Mouse (Mus musculus) cerebellum, adult 8-10 months (tissue): ENCODE data around the gene Cspg4.

Experiments used
- DNase-seq: peaks from one replicate; pipeline ENCODE4 v3.0.0; 2022

The Cspg4 gene

DNA sequence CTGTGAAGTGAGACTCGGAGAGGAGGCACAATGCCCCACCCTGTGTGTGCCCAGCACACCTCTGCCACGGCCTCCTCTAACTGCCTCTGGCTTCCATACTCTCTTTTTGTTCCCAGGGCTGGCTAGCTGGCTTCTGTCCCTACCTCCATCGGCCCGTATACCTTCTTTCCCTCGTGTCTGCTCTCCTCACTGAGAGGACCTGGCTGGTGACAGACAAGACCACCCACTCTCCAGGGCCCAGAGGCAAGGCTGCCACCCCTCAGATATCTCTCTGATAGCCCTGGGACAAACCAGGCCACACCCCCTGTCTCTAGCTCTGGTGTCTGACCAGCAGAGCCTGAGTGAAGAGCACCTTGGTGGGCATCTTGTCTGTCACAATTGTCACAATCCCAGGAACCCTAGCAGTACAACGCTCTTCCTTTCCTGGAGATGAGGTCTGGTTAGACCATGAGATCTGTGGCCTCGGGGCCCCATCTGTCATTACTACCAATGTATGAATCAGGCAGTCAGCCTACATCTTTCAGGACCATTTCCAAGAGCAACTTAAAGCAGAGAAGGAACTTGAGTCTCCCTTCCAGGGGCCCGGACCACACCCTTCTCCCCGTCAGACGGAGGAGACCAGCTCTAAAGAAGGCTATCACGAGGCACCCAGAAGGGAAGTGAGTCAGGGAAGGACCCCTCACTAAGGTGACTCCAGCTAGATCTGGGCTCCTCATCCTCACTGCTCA, 1.0 kb downstream of the Cspg4 start:
- no peak for DNase-seq

DNA sequence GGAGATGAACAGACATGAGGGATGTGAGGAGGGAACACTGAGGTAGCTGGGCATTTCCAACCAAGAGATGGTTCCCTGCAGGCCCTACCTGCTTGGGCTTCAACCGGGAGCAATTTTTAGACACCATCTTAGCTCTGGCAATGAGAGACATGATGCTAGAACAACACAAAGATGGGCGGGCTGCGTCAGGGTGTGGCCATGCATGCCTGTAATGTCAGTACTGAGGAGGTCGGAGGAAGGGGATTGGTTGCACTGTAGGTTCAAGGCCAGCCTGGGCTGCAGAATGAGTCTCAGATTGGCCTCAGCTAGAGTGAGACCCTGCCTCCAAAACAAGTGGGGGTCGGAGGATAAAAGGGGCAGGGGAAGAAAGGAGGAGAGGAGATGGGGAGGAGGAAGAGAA, 1.6 kb downstream of the Cspg4 start:
- no peak for DNase-seq

DNA sequence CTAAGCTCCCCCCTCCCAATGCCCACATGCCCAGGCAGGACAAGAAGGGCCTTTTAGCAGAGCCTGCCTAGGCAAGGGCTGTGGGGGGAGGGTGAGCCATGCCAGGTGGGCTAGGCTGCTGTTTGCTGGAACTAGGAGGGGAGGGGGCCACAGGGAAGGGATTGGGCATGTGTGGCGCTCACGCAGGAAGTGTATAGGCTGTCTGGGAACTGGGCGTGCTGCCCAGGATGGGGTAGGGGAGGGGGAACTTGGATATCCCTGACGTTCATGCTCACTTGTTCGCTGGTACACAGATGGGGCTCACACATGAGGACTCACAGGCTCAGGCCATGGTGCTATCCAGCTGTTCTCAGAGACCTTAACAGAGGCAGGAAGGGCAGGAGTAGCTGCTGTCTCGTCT, 3.5 kb downstream of the Cspg4 start:
- no peak for DNase-seq

DNA sequence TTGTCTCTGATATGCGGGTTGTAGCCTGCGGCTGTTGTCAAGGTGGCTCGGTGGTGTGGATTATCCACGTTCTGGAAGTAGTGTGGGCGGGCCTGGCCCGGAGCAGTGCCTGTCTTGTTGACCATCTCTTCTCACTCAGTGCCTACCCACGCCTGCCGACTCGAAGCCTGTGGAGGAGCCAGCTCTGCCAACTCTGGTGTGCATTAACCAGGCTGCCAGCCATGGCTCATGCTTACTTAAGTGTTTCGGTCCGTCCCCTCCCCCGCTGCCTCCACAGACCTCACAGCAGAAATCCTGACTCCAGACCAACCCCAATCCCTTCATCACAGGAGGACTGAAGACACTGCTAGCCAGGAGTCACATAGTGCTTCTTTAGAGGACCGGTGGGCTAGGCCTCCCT, 4.7 kb downstream of the Cspg4 start:
- DNase-seq, result no peak

DNA sequence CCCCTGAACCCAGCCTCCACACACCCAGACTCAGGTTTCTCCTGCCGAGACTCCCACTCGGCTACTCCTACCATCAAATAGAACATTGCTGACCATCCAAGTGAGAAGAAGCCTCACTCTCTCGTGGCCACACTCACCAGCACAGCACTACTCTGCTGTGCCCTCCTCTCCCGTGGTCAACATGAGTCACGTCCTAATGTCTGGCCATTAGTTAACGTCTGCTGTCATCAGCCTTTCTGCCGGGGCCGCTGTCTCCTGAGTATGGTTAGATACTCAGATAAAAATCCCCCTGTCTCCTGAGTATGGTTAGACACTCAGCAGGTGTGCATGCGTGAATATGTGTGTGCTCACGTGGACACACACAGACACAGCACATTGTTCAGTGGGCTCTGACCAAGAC, 5.9 kb downstream of the Cspg4 start:
- DNase-seq, result no peak

DNA sequence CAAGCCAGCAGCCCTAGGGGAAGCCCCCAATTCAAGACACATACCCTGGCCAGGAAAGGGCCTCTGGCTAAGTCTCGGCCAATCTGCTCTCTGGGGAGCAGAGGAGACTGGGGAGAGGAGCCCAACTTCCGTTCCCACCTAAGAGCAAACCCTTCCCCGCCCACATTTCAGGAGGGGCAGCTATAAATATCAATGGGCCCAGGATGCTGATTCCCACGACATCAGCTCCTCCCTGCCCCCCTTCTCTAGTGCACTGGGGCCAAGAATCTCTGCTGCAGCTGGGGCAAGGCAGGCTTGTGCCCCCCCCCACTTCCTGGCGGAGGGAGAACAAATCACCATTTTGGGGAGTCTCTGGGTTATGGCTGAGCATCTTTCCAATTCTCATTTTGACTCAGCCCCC, 6.4 kb downstream of the Cspg4 start:
- DNase-seq, result no peak

DNA sequence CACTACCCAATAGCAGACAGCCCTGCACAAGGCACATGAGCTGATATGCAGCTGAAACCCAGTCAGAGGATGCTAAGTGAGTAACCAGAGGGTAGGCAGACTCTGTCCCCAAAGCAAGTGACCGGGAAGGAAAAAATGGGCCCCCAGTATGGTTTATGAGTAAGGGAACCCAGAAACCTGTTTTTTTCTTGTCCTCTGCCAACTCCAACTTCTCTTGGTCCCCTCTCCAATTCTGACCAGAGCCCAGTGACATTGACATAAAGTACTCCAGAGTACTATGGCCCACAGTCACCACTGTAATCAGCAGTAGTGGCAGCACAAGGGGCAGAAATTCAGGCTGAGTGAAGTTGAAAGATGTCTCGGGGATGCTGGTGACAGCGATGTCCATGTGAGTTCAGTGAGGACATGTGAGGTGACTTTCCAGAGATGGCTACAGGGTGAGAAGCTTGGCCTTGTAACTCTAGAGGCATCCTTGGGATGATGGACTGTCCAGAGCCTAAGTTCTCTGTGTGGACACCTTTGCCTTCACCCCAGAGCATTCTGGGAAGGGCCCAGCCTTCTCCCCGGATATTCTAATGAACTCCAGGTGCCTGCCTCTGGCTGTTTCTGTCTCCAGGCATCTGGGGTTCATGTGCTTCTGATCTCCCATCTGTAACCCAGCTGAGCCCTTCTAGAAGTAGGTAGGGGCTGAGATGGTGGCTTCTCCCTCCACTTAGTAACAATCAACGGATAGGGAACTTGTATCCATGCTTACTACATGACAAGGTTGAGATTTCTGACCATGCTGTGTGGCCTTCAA, 7.5 kb downstream of the Cspg4 start:
- DNase-seq, result no peak

DNA sequence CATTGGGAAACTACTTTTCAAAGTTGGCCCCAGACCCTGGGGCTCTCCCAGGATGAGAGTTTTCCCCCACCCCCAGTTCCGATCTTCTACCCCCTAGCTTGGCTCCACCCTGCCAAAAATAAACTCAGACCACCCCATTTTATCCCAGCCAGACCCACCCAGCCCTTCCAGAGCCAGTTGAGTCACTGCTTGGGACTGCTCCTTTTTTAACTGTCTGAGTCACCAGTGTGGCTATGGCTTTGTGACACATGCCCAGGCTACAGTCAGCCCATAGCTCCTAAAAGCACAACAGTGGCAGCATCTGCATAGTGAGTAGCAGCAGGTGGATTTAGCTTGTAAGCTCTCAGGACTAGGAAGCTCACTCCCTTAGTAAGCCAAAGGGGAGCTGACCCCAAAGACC, 8.3 kb downstream of the Cspg4 start:
- DNase-seq, result no peak

DNA sequence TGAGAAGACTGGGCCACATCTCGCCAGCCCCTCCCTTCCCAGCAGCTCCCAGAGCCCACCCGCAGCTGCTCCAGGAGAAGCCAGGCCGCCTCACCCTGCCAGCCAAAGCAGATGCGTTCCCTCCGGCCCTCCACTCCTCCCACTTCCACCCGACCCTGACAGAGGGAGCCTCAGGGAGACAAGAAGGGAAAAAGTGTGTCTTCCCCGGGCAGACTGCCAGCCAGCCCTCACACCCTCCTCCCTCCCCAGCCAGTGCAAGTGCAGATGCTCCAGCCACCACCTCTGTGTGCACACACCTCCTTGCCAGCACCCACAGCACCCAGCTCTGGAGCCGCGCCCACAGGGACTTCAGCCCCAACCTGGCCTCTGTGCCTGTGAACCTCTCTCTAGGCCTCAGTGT, 12.0 kb downstream of the Cspg4 start:
- DNase-seq, result no peak

DNA sequence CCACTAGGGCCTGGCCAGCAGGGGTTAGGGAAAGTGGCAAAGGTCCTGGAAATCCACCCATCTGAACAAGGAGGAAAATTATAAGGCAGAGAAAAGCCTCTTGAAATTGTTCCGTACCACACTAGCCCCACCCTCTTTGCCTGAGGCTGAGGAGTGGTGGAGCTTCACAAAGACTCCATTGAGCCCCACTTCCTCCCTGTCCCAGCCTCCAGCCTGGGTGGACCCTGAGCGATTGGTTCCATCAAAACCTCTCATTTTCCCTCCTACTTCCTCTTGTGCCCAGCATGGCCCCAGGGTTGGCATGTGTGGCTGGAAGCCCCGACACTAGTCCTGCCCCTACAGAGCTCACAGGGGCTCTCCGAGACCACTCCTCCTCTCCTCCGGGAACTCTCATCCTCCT, 12.5 kb downstream of the Cspg4 start:
- no peak for DNase-seq

DNA sequence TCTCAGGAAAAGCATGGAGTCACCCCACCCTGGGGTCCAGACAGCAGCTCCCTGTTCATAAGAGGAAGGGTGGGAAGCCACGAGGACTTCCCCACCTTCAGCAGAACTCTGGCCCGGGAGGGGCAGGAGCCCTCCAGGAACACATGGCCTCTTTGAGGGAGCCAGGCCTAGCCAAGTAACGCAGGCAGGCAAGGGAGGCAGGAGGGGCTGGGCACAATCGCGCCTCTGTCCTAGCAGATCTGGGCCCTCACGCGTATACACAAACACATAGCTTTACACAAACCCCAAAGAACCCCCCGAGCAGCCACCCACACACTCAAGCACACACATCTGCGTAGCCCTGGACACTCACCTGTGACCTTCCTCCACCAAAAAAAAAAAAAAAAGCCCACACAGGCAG, 16.0 kb downstream of the Cspg4 start:
- DNase-seq, result no peak

DNA sequence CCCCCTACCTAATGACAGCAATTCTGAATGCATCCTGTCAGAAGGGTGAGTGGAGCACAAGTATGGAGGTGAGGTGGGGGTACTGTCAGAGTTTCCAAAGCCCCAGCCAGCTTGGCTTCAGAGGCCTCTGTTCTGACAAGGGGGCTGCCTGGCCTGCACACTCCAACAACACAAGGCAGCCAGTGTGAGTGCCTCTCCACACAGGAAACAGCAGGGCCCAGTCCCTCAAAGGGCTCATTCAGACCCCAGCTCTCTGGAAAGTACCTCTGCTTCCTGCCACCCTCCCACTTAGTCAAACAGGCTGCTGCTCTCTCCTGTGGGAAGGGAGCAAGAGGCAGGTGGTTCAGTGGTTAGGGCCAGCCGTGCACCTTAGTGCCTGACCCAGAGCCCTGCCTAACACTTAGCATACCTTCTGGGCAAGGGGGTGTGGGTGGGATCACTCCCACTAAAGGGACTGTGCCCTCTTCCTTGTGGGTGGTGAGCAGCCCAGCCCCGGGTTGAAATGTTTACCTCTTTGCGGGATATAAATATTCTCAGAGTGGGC, 16.8 kb downstream of the Cspg4 start:
- no peak for DNase-seq

DNA sequence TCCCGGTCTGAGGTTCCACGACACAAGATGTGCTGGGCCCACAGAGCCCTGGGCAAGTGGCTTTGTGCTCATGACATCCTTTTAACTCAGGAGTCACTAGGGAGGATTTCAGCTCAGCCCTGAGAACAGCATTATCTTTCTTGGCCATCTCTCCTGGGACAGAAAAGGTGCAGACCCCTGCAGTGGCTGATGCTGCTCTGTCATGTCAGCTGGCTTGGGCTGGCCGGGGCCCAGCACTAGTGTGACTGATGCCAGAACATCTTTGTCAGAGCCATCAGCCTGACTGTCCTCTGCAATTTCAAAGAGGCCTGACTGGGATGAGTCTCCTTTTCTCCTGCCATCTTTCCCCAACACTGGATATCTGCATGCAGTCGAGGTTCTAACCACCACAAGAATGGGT, 17.4 kb downstream of the Cspg4 start:
- DNase-seq, result no peak

DNA sequence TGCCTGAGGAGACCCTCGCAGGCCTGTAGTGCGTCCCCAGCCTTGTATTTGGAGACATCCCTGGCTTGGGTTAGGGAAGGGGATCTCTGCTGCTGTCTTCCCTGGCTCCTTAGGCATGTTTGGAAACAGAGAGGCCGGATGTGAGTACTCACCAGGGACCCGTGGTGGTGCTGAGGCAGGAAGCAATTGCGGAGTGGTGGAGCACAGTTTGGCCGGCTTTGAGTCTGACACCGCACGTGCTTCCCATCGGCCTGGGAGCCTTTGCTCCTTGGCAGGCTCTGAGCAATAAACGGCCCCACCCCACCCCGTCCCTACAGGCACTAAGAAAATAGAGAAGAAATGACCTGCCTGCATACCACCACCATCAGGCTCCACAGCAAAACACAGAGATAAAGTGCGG, 18.0 kb downstream of the Cspg4 start:
- no peak for DNase-seq

DNA sequence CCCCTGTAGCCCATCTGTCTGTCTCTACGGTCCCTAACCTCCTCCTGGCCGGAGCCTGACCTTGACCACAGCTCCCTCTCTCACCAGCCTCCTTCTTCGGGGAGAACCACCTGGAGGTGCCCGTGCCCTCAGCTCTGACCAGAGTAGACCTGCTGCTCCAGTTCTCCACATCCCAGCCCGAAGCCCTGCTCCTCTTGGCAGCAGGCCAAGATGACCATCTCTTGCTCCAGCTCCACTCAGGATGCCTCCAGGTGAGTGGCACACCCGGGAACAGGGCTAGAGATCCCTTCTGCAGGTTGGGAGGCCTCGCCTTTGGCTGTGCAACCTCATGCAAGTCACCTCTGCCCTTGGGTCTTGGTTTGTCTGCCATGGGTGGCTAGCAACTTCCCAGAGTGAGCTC, 18.6 kb downstream of the Cspg4 start:
- no peak for DNase-seq

DNA sequence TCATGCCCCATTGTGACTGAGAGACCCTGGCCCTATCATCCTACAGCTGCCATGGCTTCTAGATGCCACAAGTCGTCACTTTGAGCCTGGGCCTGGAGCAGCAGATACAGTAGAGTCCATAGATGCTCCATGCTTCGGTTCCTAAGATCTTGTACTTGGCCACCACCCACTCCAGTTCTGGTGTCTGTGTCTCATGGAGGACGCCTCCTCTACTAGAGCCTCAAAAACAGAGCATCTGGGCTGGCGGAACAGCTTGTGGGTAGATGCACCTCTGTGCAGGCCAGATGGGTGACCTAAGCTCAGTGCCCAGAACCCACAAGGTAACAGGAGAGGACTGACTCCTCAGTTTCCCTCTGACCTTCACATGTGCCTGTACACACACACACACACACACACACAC, 19.5 kb downstream of the Cspg4 start:
- DNase-seq, result no peak

DNA sequence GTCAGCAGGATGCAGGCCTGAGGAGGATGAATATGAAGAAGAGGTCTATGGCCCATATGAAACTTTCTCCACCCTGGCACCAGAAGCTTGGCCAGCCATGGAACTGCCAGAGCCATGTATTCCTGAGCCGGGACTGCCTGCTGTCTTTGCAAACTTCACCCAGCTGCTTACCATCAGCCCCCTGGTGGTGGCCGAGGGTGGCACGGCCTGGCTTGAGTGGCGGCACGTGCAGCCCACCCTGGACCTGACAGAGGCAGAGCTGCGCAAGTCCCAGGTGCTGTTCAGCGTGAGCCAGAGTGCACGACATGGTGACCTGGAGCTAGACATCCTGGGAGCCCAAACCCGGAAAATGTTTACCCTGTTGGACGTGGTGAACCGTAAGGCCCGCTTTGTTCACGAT, 21.3 kb downstream of the Cspg4 start:
- DNase-seq, result no peak

DNA sequence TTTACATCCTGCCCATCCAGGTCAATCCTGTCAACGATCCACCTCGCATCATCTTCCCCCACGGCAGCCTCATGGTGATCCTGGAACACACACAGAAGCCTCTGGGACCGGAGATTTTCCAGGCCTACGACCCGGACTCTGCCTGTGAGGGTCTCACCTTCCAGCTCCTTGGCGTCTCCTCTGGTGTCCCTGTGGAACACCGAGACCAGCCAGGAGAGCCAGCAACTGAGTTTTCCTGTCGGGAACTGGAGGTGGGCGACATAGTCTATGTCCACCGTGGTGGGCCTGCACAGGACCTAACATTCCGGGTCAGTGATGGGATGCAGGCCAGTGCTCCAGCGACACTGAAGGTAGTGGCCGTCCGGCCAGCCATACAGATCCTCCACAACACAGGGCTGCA, 21.8 kb downstream of the Cspg4 start:
- DNase-seq, result no peak

DNA sequence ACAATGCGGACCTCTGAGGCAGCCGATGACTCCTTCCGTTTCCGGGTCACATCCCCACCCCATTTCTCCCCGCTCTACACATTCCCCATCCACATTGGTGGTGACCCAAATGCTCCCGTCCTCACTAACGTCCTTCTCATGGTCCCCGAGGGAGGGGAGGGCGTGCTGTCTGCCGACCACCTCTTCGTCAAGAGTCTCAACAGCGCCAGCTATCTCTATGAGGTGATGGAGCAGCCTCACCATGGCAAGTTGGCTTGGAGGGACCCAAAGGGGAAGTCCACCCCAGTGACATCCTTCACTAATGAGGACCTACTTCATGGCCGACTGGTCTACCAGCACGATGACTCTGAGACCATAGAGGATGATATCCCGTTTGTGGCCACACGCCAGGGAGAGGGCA, 22.7 kb downstream of the Cspg4 start:
- no peak for DNase-seq

DNA sequence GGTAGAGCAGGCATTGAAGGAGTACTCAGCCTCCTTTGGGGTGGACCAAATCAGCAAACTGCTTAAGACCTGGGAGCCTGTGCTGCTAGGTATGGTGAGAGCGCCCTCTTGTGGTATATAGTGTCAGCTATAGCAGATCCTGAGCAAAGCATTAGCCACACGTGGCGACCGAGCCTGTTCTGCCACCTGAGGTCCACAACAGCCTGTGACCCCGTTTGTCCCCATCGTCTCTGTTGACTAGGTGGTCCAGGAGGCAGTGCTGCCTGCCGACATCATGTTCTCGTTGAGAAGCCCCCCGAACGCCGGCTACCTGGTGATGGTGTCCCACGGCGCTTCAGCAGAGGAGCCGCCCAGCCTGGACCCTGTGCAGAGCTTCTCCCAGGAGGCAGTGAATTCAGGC, 25.0 kb downstream of the Cspg4 start:
- DNase-seq, result peak; percentile 72

DNA sequence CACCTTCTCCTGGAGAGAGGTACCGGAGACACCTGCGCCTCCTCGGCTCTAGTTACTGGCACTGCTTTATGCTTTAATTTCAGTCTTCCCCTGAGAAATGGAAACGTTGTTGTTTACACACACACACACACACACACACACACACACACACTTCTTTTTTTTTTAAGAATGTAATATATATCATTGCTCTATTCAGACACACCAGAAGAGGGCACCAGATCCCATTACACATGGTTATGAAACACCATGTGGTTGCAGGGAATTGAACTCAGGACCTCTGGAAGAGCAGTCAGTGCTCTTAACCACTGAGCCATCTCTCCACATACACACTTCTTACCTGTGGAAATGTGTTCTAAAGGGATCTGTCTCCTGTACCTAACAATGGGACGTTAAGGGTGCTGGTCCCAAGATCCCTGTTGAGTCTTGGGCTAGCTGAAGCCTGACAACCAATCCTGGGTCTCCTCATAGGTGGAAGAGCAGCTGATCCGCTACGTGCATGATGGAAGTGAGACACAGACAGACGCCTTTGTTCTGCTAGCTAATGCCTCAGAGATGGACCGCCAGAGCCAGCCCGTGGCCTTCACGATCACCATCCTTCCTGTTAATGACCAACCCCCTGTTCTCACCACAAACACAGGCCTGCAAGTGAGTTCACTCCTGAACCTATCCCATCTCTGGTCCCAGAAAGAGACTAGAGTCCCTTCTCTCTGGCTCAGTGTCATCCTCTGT, 25.9 kb downstream of the Cspg4 start:
- DNase-seq, result no peak

DNA sequence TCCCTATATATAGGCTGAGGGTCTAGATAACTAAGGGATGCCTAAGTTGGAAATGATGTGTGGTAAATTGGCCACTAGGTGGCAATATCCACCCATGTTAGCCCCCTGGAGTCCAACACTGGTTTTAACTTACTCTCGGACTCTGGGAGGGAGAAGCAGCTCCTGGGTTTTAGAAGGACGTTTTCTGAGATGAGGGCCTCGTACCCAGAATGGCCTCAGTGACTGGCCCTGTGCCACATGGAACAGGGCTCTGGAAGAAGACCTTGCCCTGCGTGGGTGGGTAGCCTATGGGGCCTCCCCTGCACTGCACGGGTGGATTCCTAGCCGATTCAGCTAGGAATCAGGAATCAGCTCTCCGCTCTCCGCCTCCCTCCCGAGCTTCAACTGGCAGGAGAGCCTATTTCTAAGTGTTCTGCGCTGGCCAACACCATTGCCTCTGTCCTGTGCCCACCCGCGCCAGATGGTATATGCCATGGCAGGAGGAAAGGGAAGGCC, 26.7 kb downstream of the Cspg4 start:
- peak; percentile 66 for DNase-seq

DNA sequence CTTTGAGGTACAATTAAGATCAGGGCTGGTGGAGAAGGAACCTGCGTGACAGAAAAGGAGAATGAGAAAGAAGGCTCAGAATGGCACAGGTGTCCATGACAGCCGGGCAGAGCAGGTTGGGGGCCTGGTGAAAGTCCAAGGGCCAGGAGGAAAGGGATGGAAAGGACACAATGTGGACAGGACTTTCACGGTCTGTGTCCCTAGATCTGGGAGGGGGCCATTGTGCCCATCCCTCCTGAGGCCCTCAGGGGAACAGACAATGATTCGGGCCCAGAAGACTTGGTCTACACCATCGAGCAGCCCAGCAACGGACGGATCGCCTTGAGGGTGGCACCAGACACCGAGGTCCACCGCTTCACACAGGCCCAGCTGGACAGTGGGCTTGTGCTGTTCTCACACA, 27.3 kb downstream of the Cspg4 start:
- no peak for DNase-seq

DNA sequence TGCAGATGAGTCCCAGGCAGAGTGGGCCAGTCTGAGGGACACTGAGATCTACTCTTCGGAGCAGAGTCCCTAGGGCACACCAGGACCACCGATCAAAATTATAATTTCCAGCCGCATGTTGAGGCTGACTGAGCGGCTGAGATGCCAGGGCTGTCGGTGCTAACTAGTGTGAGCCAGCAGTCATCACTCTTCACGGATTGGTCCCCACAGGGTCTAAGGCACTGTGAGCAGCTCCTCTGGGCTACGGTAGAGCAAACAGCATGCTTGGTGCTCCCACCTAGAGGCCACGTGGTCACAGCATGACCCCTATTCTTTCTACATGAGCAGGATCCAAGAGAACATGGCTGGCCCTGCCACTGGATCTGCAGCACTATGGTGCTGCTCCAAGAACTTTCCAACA, 28.5 kb downstream of the Cspg4 start:
- DNase-seq, result no peak
